8 mouse cellular contexts compared by ENCODE assay signal in genomic region chr14:31252091-31252490, GRCm38 (mm10). TPM values are rescaled to one million over a fixed set of nuclear protein-coding genes. Genes with fewer than 3 reads are reported as not detected.
DNase-seq lines count a peak whose midpoint lies in the region; ATAC-seq and TF ChIP-seq lines count a peak whose summit lies in the region.

No protein-coding gene starts in this region.

- H3K27me3 ChIP-seq in embryonic facial prominence, embryonic 12.5 days, result no peaks in the 10 kb centered on the region
- no peaks in the 10 kb centered on the region for H3K27me3 ChIP-seq in intestine, embryonic 14.5 days (replicated peaks; ENCODE audit: control insufficient read depth, insufficient read depth, low read length)
- H3K27me3 ChIP-seq in neural tube, embryonic 12.5 days (replicated peaks), result no peaks in the 10 kb centered on the region

- WGBS in embryonic facial prominence, embryonic 12.5 days, result 85% methylated on average over 5 of the region's 5 CpGs
- 87% methylated on average over 5 of the region's 5 CpGs for WGBS in intestine, embryonic 14.5 days
- 93% methylated on average over 5 of the region's 5 CpGs for WGBS in neural tube, embryonic 12.5 days

- H3K4me1 ChIP-seq in embryonic facial prominence, embryonic 12.5 days, result peaks cover 11% of the 10 kb centered on the region
- H3K4me1 ChIP-seq in intestine, embryonic 14.5 days (replicated peaks; ENCODE audit: control insufficient read depth, insufficient read depth, low read length), result peaks cover 10% of the 10 kb centered on the region; the same call in 1 of the 2 replicates
- H3K4me1 ChIP-seq in neural tube, embryonic 12.5 days, result peaks cover 20% of the 10 kb centered on the region

- TF ChIP-seq CTCF in layer of hippocampus, adult 2 months (conservative IDR thresholded peaks at IDR 0.05), result no peak

- H3K9ac ChIP-seq in embryonic facial prominence, embryonic 12.5 days, result peak overlapping the region; percentile 98
- peak overlapping the region; percentile 96 for H3K9ac ChIP-seq in intestine, embryonic 14.5 days (ENCODE audit: low read length)
- peak overlapping the region; percentile 96 for H3K9ac ChIP-seq in neural tube, embryonic 12.5 days

- H3K4me2 ChIP-seq in embryonic facial prominence, embryonic 12.5 days (replicated peaks), result peak overlapping the region; percentile 85
- peak overlapping the region; percentile 80 for H3K4me2 ChIP-seq in intestine, embryonic 14.5 days (ENCODE audit: low read length)
- H3K4me2 ChIP-seq in neural tube, embryonic 12.5 days (replicated peaks), result peak overlapping the region; percentile 89

- H3K9me3 ChIP-seq in embryonic facial prominence, embryonic 12.5 days, result no peaks in the 10 kb centered on the region
- no peaks in the 10 kb centered on the region for H3K9me3 ChIP-seq in intestine, embryonic 14.5 days (ENCODE audit: control insufficient read depth, low read length)
- H3K9me3 ChIP-seq in neural tube, embryonic 12.5 days, result no peaks in the 10 kb centered on the region

- DNase-seq in layer of hippocampus, adult 2 months (ENCODE audit: low spot score in 2 of 2), result no peak
- no peak for DNase-seq in layer of hippocampus, adult 18-20 months (ENCODE audit: low spot score in 2 of 2)
- no peak for DNase-seq in intestine, embryonic 14.5 days (ENCODE audit: low spot score)
- DNase-seq in cerebellum, postnatal 10 days, result no peak
- DNase-seq in retina, postnatal 1 day, result no peak
- DNase-seq in right cerebral cortex, postnatal 25 days, result no peak

- peak overlapping the region; percentile 98 for H3K27ac ChIP-seq in layer of hippocampus, adult 2 months
- no peak overlapping the region for H3K27ac ChIP-seq in embryonic facial prominence, embryonic 12.5 days
- no peak overlapping the region for H3K27ac ChIP-seq in intestine, embryonic 14.5 days (ENCODE audit: low read depth)
- H3K27ac ChIP-seq in neural tube, embryonic 12.5 days, result no peak overlapping the region

- no peak for ATAC-seq in embryonic facial prominence, embryonic 12.5 days (ENCODE audit: insufficient number of reproducible peaks, insufficient read depth, low FRiP score, low TSS enrichment)
- no peak for ATAC-seq in intestine, embryonic 14.5 days (replicated peaks; ENCODE audit: low FRiP score, low TSS enrichment, low read depth)
- ATAC-seq in neural tube, embryonic 12.5 days (ENCODE audit: low FRiP score, low read depth), result no peak

- peaks cover 45% of the 10 kb centered on the region for H3K36me3 ChIP-seq in embryonic facial prominence, embryonic 12.5 days
- peaks cover 45% of the 10 kb centered on the region for H3K36me3 ChIP-seq in intestine, embryonic 14.5 days (ENCODE audit: control insufficient read depth, insufficient read depth, low read length)
- peaks cover 40% of the 10 kb centered on the region for H3K36me3 ChIP-seq in neural tube, embryonic 12.5 days

- peak overlapping the region; percentile 99 for H3K4me3 ChIP-seq in layer of hippocampus, adult 2 months
- H3K4me3 ChIP-seq in embryonic facial prominence, embryonic 12.5 days, result peak overlapping the region; percentile 82
- H3K4me3 ChIP-seq in intestine, embryonic 14.5 days (ENCODE audit: low read depth, low read length), result peak overlapping the region; percentile 97
- H3K4me3 ChIP-seq in neural tube, embryonic 12.5 days, result peak overlapping the region; percentile 95

RNA-seq across cellular contexts. Expression of gene Bap1, which starts 0.8 kb away (rescaled TPM):
- total RNA-seq in layer of hippocampus, adult 2 months (2021), result 100 to 1,000 TPM; 130 to 144 TPM
- total RNA-seq in layer of hippocampus, adult 18-20 months (2021), result 100 to 1,000 TPM; 137 to 140 TPM
- 101 and 104 TPM in 2 replicates for polyA plus RNA-seq in embryonic facial prominence, embryonic 12.5 days (2016; fragmentation: Nextera tagmentation; extraction: Ambion mirVana)
- polyA plus RNA-seq in intestine, embryonic 14.5 days (2014; fragmentation: Nextera tagmentation; extraction: Ambion mirVana), result 78.9 and 84.9 TPM in 2 replicates
- polyA plus RNA-seq in neural tube, embryonic 12.5 days (2016; fragmentation: Nextera tagmentation; extraction: Ambion mirVana), result 108 and 121 TPM in 2 replicates

RNA-seq across cellular contexts. Expression of gene Phf7, which starts 1.0 kb away (rescaled TPM):
- total RNA-seq in layer of hippocampus, adult 2 months (2021), result 1 to 10 TPM; 5.3 to 6.0 TPM
- total RNA-seq in layer of hippocampus, adult 18-20 months (2021), result 1 to 10 TPM; 3.7 to 3.8 TPM
- polyA plus RNA-seq in embryonic facial prominence, embryonic 12.5 days (2016; fragmentation: Nextera tagmentation; extraction: Ambion mirVana), result 13.1 and 13.6 TPM in 2 replicates
- polyA plus RNA-seq in intestine, embryonic 14.5 days (2014; fragmentation: Nextera tagmentation; extraction: Ambion mirVana), result 13.7 and 14.4 TPM in 2 replicates
- polyA plus RNA-seq in neural tube, embryonic 12.5 days (2016; fragmentation: Nextera tagmentation; extraction: Ambion mirVana), result 12.4 and 13.9 TPM in 2 replicates

RNA-seq across cellular contexts. Expression of gene Sema3g, which starts 34.4 kb away (rescaled TPM):
- 1 to 10 TPM; 5.0 to 6.1 TPM for total RNA-seq in layer of hippocampus, adult 2 months (2021)
- total RNA-seq in layer of hippocampus, adult 18-20 months (2021), result 1 to 10 TPM; 5.2 to 5.7 TPM
- polyA plus RNA-seq in embryonic facial prominence, embryonic 12.5 days (2016; fragmentation: Nextera tagmentation; extraction: Ambion mirVana), result 1.1 and 1.2 TPM in 2 replicates
- polyA plus RNA-seq in intestine, embryonic 14.5 days (2014; fragmentation: Nextera tagmentation; extraction: Ambion mirVana), result 0.23 and 0.55 TPM in 2 replicates
- polyA plus RNA-seq in neural tube, embryonic 12.5 days (2016; fragmentation: Nextera tagmentation; extraction: Ambion mirVana), result 1.6 and 1.9 TPM in 2 replicates

RNA-seq across cellular contexts. Expression of gene Nisch, which starts 35.3 kb away (rescaled TPM):
- total RNA-seq in layer of hippocampus, adult 2 months (2021), result 100 to 1,000 TPM; 472 to 491 TPM
- 100 to 1,000 TPM; 434 to 437 TPM for total RNA-seq in layer of hippocampus, adult 18-20 months (2021)
- polyA plus RNA-seq in embryonic facial prominence, embryonic 12.5 days (2016; fragmentation: Nextera tagmentation; extraction: Ambion mirVana), result 503 and 527 TPM in 2 replicates
- 330 and 367 TPM in 2 replicates for polyA plus RNA-seq in intestine, embryonic 14.5 days (2014; fragmentation: Nextera tagmentation; extraction: Ambion mirVana)
- polyA plus RNA-seq in neural tube, embryonic 12.5 days (2016; fragmentation: Nextera tagmentation; extraction: Ambion mirVana), result 419 and 436 TPM in 2 replicates

RNA-seq across cellular contexts. Expression of gene Tnnc1, which starts 44.0 kb away (rescaled TPM):
- 1 to 10 TPM; 2.4 to 2.9 TPM for total RNA-seq in layer of hippocampus, adult 2 months (2021)
- total RNA-seq in layer of hippocampus, adult 18-20 months (2021), result 1 to 10 TPM; 2.0 to 3.5 TPM
- 67.1 and 90.7 TPM in 2 replicates for polyA plus RNA-seq in embryonic facial prominence, embryonic 12.5 days (2016; fragmentation: Nextera tagmentation; extraction: Ambion mirVana)
- polyA plus RNA-seq in intestine, embryonic 14.5 days (2014; fragmentation: Nextera tagmentation; extraction: Ambion mirVana), result 2.2 and 2.6 TPM in 2 replicates
- 44.2 and 62.0 TPM in 2 replicates for polyA plus RNA-seq in neural tube, embryonic 12.5 days (2016; fragmentation: Nextera tagmentation; extraction: Ambion mirVana)
